Mouse (Mus musculus) limb, embryonic 10.5 days (tissue): ENCODE results near the gene Krtap5-3. TPM values are rescaled to one million over a fixed set of nuclear protein-coding genes. Genes with fewer than 3 reads are reported as not detected.
"Not testable (repeated sequence)": the region's sequence is repeated elsewhere in the genome, so short reads cannot be mapped to it uniquely, and the experiment has no call there.

Source experiments
- DNase-seq: peaks from one replicate; pipeline ENCODE4 v3.0.0-alpha.2; 2017; ENCODE audit warnings: low spot score
- H3K27ac ChIP-seq: fragments of 300-500 bp; sonication (generic); 2 replicates; pipeline ENCODE4 v1.5.1; 2016; ENCODE audit warnings: mild to moderate bottlenecking
- H3K27me3 ChIP-seq: fragments of 300-500 bp; sonication (generic); 2 replicates; pipeline ENCODE4 v1.6.1; 2016; ENCODE audit warnings: low read depth, mild to moderate bottlenecking; ENCODE audit not compliant: poor library complexity, severe bottlenecking
- H3K36me3 ChIP-seq: fragments of 300-500 bp; sonication (generic); 2 replicates; pipeline ENCODE4 v1.6.1; 2016; ENCODE audit warnings: mild to moderate bottlenecking, moderate library complexity
- H3K4me1 ChIP-seq: fragments of 300-500 bp; sonication (generic); 2 replicates; pipeline ENCODE4 v1.6.1; 2016
- H3K4me3 ChIP-seq: fragments of 300-500 bp; sonication (generic); 2 replicates; pipeline ENCODE4 v1.5.1; 2016; ENCODE audit warnings: mild to moderate bottlenecking, moderate library complexity
- H3K9me3 ChIP-seq: fragments of 300-500 bp; sonication (generic); replicated peaks from 2 replicates; pipeline ENCODE4 v1.6.1; 2016; ENCODE audit warnings: mild to moderate bottlenecking
- WGBS: fragments of 180-500 bp; shearing (Covaris S2); methylation state at CpG from one replicate; pipeline ENCODE4 v1.1.7; 2016; 5-methylcytosine and 5-hydroxymethylcytosine counted together
- polyA plus RNA-seq: library from polyadenylated mRNA; unstranded; fragments of >200 nt; fragmentation: Nextera tagmentation; extraction: Ambion mirVana; gene quantifications from 2 replicates; pipeline ENCODE4 v1.2.1, GENCODE M21; 2016

Krtap5-3 gene
- polyA plus RNA-seq, result not detected in 2 replicates

DNA sequence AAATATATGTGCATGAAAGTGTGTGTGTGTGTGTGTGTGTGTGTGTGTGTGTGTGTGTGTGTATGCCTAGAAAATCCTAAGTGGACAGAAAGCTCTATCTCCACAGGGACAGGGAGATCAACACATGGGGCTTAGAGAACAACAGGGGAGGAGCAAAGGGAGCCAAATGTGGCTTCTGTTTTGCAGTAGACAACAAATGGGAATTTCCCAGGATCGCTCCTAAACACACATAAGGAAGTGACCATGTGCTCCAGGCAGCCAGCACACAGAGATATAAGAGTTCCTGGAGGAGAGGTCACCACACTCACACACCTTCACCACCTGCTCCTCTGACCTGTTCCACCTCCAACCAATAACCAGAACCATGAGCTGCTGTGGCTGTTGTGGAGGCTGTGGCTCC is at the start of gene Krtap5-3:
TSS of gene Krtap5-3 (plus strand) at position 301 of the 400 bp plus-strand sequence.
- 63% methylated on average over 1 of the region's 1 CpGs for WGBS
- DNase-seq, result no peak

DNA sequence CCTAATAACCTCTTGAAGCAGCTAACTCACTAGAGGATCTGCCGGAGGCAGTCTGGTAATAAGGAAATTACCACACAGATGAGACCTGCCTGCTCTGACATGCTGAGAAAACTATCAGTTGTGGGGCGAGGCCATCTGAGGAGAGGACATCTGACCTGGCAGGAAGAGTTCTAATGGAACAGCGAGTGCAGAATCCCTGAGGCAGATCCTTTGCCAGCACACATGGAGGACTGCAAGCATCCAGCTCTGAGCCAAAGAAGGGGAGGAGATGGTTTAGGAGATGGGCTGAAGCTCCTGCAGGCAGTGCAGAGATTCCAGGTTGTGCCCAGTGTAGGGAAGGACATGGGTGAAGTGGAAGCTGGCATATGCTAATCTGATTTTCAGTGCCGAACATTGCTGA is 49.0 kb upstream of the Krtap5-3 start:
- Histone ChIP-seq H3K4me3 (no peak overlapping the region), H3K4me1 (no peaks in the 10 kb centered on the region; the same call in 1 of the 2 replicates), H3K27ac (no peak overlapping the region), H3K9me3 (no peaks in the 10 kb centered on the region), H3K36me3 (no peaks in the 10 kb centered on the region), H3K27me3 (no peaks in the 10 kb centered on the region)
- DNase-seq, result no peak
- 71% methylated on average over 4 of the region's 4 CpGs for WGBS

More for the DNA sequence above, at the start of gene Krtap5-3:
- H3K27ac ChIP-seq, result no peak within 1 kb of the TSS
- no peaks in the 10 kb centered on the region for H3K27me3 ChIP-seq
- no peaks in the 10 kb centered on the region for H3K36me3 ChIP-seq
- H3K9me3 ChIP-seq, result no peaks in the 10 kb centered on the region
- no peak within 1 kb of the TSS for H3K4me3 ChIP-seq
- H3K4me1 ChIP-seq, result no peaks in the 10 kb centered on the region

DNA sequence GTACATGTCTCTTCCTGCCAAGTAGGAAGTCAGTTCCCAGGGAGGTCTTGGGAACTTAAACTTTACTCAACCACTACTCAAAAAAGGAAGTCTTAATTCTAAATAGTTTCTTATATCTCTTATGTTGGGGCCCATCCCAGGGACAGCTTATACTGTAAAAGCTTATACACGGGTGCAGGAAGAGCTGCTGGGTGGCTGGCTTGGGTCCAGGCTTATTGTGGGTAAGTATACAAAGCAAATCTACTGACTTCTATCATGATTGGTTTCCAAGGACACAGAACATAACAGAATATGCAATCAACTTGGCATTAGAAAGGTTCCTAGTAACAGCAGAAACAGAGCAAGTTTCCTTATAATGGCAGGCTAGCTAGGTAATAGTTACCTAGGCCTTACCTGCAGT is 45.9 kb upstream of the Krtap5-3 start:
- Histone ChIP-seq H3K4me1 (no peaks in the 10 kb centered on the region; the same call in 1 of the 2 replicates), H3K27ac (no peak overlapping the region), H3K4me3 (no peak overlapping the region), H3K36me3 (no peaks in the 10 kb centered on the region), H3K27me3 (no peaks in the 10 kb centered on the region), H3K9me3 (no peaks in the 10 kb centered on the region)
- no peak for DNase-seq
- WGBS, result 80% methylated on average over 1 of the region's 1 CpGs

DNA sequence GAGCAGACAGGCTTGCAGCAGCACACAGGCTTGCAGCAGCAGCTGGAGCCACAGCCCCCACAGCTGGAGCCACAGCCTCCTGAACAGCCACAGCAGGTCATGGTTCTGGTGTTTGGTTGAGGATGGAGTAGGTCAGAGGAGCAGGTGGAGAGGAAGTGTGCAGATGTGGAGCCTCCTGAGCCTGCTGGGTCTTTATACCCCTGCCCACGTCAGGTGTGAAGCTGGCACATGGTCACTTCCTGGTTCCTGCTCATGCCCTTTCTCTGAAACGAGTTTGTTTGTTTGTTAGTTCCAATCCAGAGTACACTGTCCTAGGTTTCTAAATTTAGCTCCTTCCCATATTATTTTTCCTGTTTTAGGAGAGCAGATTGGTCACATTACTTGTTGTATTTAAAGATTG is 44.2 kb upstream of the Krtap5-3 start, which contains the start of gene Gm29735:
TSS of gene Gm29735 (minus strand) at position 101 of the 400 bp plus-strand sequence.
- H3K27me3 ChIP-seq, DNase-seq, H3K27ac ChIP-seq, H3K4me1 ChIP-seq, H3K4me3 ChIP-seq, H3K36me3 ChIP-seq, H3K9me3 ChIP-seq: not testable (repeated sequence)
- 57% methylated on average over 2 of the region's 2 CpGs for WGBS

DNA sequence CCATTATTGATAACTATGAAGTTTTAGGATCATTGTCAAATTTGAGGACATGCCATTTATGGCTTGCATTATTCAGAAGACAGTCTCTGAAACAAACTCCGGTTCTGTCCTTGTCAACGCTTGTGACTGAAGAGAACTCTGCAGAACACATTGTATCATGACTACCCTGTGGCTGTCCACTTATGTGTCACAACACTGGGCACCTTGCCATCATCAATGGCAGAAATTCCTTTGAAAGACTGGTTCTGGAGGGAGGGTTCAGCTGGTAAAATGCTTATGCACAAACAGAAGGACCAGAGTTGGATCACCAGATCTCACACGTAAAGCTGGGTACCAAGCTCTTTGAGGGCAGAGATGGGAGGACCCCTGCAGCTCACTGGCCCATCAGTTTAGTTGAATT is 41.8 kb upstream of the Krtap5-3 start:
- no peak overlapping the region for H3K4me3 ChIP-seq
- 93% methylated on average over 3 of the region's 3 CpGs for WGBS
- no peak overlapping the region for H3K27ac ChIP-seq
- H3K27me3 ChIP-seq, result no peaks in the 10 kb centered on the region
- DNase-seq, result no peak
- no peaks in the 10 kb centered on the region for H3K9me3 ChIP-seq
- no peaks in the 10 kb centered on the region; the same call in 1 of the 2 replicates for H3K4me1 ChIP-seq
- H3K36me3 ChIP-seq, result no peaks in the 10 kb centered on the region

DNA sequence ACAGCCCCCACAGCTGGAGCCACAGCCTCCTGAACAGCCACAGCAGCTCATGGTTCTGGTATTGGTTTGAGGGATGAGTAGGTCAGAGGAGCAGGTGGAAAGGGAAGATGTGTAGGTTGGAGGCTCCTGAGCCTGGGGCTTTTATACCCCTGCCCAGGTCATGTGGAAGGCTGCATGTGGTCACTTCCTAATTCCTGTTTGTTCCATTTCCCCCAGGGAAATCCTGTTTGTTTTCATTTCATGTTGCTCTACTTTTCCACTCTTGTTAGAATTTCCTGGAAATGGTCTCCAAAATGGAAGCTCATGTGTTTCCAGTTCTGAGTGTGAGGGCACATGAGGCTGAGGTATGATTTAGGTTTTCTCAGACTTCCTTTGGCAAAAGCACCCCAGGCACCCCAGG is 35.5 kb upstream of the Krtap5-3 start, which contains the start of gene Gm4553:
TSS of gene Gm4553 (minus strand) at position 101 of the 400 bp plus-strand sequence.
- H3K36me3 ChIP-seq, DNase-seq, H3K27me3 ChIP-seq, H3K4me3 ChIP-seq, H3K4me1 ChIP-seq, H3K27ac ChIP-seq, H3K9me3 ChIP-seq: not testable (repeated sequence)

DNA sequence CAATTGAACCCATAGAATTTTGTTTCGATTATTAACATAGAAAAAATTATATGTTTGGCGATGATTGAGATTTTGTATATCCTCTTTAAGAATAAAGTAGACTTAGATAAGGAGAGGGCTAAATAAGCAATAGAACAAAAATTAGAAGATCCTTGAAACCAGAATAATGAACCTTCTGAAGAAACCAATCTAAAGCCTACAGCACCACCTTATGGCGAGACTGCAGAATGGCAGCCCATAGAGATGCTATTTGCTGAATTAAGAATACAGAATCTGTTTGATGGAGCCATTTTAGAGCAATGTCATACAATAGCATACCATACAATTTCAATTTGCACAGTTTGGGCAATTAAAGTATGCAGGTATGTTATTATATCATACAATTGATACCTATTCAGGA is 31.3 kb upstream of the Krtap5-3 start:
- Histone ChIP-seq H3K9me3 (no peaks in the 10 kb centered on the region), H3K27ac (no peak overlapping the region), H3K27me3 (no peaks in the 10 kb centered on the region), H3K4me1 (no peaks in the 10 kb centered on the region), H3K4me3 (no peak overlapping the region), H3K36me3 (no peaks in the 10 kb centered on the region)
- DNase-seq, result no peak
- WGBS, result 50% methylated on average over 3 of the region's 3 CpGs

DNA sequence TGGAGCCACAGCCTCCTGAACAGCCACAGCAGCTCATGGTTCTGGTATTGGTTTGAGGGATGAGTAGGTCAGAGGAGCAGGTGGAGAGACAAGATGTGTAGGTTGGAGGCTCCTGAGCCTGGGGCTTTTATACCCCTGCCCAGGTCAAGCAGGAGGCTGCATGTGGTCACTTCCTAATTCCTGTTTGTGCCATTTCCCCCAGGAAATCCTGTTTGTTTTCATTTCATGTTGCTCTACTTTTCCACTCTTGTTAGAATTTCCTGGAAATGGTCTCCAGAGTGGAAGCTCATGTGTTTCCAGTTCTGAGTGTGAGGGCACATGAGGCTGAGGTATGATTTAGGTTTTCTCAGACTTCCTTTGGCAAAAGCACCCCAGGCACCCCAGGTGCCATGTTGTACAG is 25.3 kb upstream of the Krtap5-3 start, which contains the start of gene Krtap5-2:
TSS of gene Krtap5-2 (minus strand) at position 101 of the 400 bp plus-strand sequence.
- not testable (repeated sequence) for H3K4me3 ChIP-seq, H3K9me3 ChIP-seq, DNase-seq, H3K27me3 ChIP-seq, H3K4me1 ChIP-seq, H3K36me3 ChIP-seq, H3K27ac ChIP-seq

DNA sequence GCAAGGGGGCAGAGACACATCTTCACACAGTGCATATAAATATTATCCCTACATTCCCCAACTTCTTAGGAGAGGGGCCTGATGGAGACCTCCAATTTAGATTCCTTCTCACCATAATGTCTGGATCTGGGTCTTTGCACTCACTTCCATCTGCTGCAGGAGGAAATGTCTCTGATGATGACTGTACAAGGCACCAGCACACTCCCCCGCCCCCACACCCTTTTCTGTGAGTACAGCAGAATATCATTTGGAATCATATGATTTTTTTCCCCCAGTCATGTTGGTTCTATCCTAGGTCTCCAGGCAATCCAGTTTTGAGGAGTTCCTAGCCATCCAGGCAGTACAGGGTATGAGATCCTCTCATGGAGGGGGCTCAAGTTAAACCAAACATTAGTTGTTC is 22.5 kb upstream of the Krtap5-3 start:
- DNase-seq, result no peak
- Histone ChIP-seq H3K27ac (no peak overlapping the region), H3K36me3 (no peaks in the 10 kb centered on the region), H3K4me1 (no peaks in the 10 kb centered on the region), H3K4me3 (no peak overlapping the region), H3K27me3 (no peaks in the 10 kb centered on the region), H3K9me3 (no peaks in the 10 kb centered on the region)
- WGBS, result 89% methylated on average over 1 of the region's 1 CpGs

DNA sequence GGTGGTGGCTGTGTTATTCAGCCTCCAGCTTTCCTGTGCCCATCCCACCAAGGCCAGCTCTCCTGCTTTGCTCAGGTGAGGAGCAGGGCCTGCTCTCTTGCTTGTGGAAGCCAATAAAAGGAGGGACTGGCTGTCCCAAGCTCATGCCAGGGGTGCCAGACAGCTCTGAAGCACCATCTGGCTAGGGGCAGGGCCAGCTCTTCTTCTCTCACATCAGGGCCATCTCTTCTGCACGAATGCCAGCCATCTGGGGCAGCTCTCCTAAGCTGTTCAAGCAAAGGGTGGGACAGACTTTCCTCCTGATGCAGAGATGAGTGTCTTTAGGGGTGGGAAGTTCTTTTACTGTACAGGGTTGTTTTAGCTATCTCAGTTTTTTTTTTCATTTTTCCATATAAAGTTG is 20.1 kb upstream of the Krtap5-3 start:
- Histone ChIP-seq H3K27ac (no peak overlapping the region), H3K4me3 (no peak overlapping the region), H3K36me3 (no peaks in the 10 kb centered on the region), H3K27me3 (no peaks in the 10 kb centered on the region), H3K4me1 (no peaks in the 10 kb centered on the region), H3K9me3 (no peaks in the 10 kb centered on the region)
- DNase-seq, result no peak
- WGBS, result 50% methylated on average over 1 of the region's 1 CpGs

DNA sequence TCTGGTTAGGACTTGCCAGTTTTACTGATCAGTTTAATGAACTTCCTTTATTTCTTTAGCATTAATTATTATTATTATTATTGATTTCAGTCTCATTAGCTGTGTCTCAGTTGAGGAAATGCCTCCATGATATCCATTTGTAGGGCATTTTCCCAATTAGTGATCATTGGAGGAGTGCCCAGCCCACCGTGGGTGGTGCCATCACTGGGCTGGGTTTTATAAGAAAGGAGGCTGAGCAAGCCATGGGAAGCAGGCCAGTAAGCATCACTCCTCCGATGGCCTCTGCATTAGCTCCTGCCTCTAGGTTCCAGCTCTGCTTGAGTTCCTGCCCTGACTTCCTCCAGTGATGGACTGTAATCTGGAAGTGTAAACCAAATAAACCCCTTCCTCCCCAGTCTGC is 13.0 kb upstream of the Krtap5-3 start:
- Histone ChIP-seq H3K4me1 (no peaks in the 10 kb centered on the region), H3K9me3 (no peaks in the 10 kb centered on the region), H3K36me3 (no peaks in the 10 kb centered on the region), H3K4me3 (no peak overlapping the region), H3K27ac (no peak overlapping the region), H3K27me3 (no peaks in the 10 kb centered on the region)
- 76% methylated on average over 2 of the region's 2 CpGs for WGBS
- no peak for DNase-seq

DNA sequence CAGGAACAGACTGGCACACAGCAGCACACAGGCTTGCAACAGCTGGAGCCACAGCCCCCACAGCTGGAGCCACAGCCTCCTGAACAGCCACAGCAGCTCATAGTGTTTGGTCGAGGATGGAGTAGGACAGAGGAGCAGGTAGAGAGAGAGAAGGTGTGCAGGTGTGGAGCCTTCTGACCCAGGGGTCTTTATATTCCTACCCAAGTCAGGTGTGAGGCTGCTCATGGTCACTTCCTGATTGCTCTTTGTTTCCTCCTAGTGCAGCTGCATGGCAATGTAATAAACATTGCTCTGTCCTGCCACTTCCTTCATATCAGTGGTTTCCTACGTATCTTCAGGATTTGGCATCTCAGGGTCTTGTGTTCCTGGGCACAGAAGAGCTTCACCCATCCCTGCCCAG is 10.9 kb upstream of the Krtap5-3 start, which contains the start of gene Gm10153:
TSS of gene Gm10153 (minus strand) at position 101 of the 400 bp plus-strand sequence.
- H3K27me3 ChIP-seq, result no peaks in the 10 kb centered on the region
- H3K4me3 ChIP-seq, result no peak within 1 kb of the TSS
- H3K36me3 ChIP-seq, result no peaks in the 10 kb centered on the region
- no peak for DNase-seq
- no peaks in the 10 kb centered on the region for H3K4me1 ChIP-seq
- H3K9me3 ChIP-seq, result no peaks in the 10 kb centered on the region
- 41% methylated on average over 2 of the region's 2 CpGs for WGBS
- H3K27ac ChIP-seq, result no peak within 1 kb of the TSS

DNA sequence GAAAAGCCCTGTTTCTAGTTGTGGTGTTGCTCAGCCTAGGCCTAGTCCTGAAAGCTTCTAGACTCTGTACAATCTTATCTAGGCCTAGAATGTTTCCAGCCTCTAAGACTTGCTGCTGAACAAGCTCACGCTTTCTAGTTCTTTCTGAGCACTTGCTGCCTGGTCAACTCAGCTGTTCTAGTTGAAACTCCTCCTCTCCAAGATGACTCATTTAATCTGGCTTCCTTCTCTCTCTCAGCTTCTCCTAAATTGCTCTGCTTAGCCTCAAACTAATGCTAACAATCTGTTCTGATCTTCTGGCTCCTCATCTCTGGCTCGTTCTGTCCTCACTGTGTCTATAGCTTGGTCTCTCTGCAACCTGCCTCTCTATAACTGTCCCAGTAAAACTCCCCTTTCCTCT is 2.4 kb upstream of the Krtap5-3 start:
- H3K36me3 ChIP-seq, result no peaks in the 10 kb centered on the region
- no peaks in the 10 kb centered on the region for H3K4me1 ChIP-seq
- H3K27me3 ChIP-seq, result no peaks in the 10 kb centered on the region
- DNase-seq, result no peak
- WGBS, result 75% methylated on average over 2 of the region's 2 CpGs
- no peak overlapping the region for H3K27ac ChIP-seq
- H3K9me3 ChIP-seq, result no peaks in the 10 kb centered on the region
- H3K4me3 ChIP-seq, result no peak overlapping the region

DNA sequence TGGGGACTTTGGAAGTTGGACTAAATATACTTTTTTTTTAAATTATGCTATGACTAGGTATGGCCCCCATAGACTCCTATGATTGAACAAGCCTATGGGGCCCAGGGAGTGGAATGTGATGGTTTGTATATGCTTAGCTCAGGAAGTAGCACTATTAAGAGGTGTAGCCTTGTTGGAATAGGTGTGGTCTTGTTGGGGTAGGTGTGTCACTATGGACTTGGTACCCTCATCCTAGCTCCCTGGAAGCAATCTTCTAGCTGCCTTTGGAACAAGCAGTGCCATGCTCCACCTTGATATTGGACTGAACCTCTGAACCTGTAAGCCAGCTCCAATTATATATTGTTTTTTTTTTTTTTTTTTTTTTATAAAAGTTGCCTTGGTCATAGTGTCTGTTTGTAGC is 4.3 kb downstream of the Krtap5-3 start:
- no peaks in the 10 kb centered on the region for H3K4me1 ChIP-seq
- H3K36me3 ChIP-seq, result no peaks in the 10 kb centered on the region
- no peaks in the 10 kb centered on the region for H3K27me3 ChIP-seq
- DNase-seq, result no peak
- H3K4me3 ChIP-seq, result no peak overlapping the region
- no peaks in the 10 kb centered on the region for H3K9me3 ChIP-seq
- no peak overlapping the region for H3K27ac ChIP-seq
